Comparison of ENCODE assay signal across 17 mouse cellular contexts in genomic region chr1:176046375-176046774, GRCm38 (mm10).
DNase-seq lines count a peak whose midpoint lies in the region; ATAC-seq and TF ChIP-seq lines count a peak whose summit lies in the region.
"Had no signal": no experiment of that assay in that cellular context is flagged by ENCODE, and none has a peak within 500 bp of the region (broad histone marks: within the 10 kb centered on the region; RNA-seq: fewer than 3 reads in every experiment).

No protein-coding gene starts in this region.

- ATAC-seq in embryonic facial prominence, embryonic 14.5 days (ENCODE audit: low read depth) = 0 out of 2 replicates have a peak, but pooled peaks have one; percentile 18
- 0 out of 2 replicates have a peak, but pooled peaks have one; percentile 52 for ATAC-seq in kidney, embryonic 14.5 days (ENCODE audit: low FRiP score, low TSS enrichment)
- 0 out of 2 replicates have a peak, but pooled peaks have one; percentile 34 for ATAC-seq in midbrain, embryonic 14.5 days (ENCODE audit: low FRiP score, low TSS enrichment)
- no peak for ATAC-seq in midbrain, embryonic 16.5 days
- ATAC-seq: forebrain, embryonic 13.5 days; forebrain, postnatal 0 days had no signal

- H3K36me3 ChIP-seq in embryonic facial prominence, embryonic 14.5 days (ENCODE audit: control insufficient read depth, insufficient read depth, low read length) = no peaks in the 10 kb centered on the region
- H3K36me3 ChIP-seq in embryonic facial prominence, embryonic 10.5 days (replicated peaks) = no peaks in the 10 kb centered on the region
- no peaks in the 10 kb centered on the region for H3K36me3 ChIP-seq in kidney, embryonic 14.5 days (ENCODE audit: control insufficient read depth, insufficient read depth, low read length)
- no peaks in the 10 kb centered on the region for H3K36me3 ChIP-seq in midbrain, embryonic 14.5 days (ENCODE audit: control insufficient read depth, insufficient read depth, low read length)
- no peaks in the 10 kb centered on the region for H3K36me3 ChIP-seq in midbrain, embryonic 16.5 days (ENCODE audit: control insufficient read depth, insufficient read depth, low read length)
- no peaks in the 10 kb centered on the region for H3K36me3 ChIP-seq in ES-E14 (ENCODE audit: control insufficient read depth, insufficient read depth, low read length, poor library complexity, severe bottlenecking)
- H3K36me3 ChIP-seq: embryonic facial prominence, embryonic 13.5 days; heart, embryonic 12.5 days; hindbrain, embryonic 15.5 days had no signal

- no peak overlapping the region for H3K27ac ChIP-seq in embryonic facial prominence, embryonic 14.5 days (replicated peaks; ENCODE audit: low read depth, low read length)
- no peak overlapping the region for H3K27ac ChIP-seq in embryonic facial prominence, embryonic 10.5 days (replicated peaks)
- no peak overlapping the region for H3K27ac ChIP-seq in kidney, embryonic 14.5 days (ENCODE audit: low read depth, low read length)
- H3K27ac ChIP-seq in midbrain, embryonic 14.5 days (replicated peaks; ENCODE audit: low read depth, low read length) = no peak overlapping the region
- H3K27ac ChIP-seq in midbrain, embryonic 16.5 days (ENCODE audit: low read length) = no peak overlapping the region
- H3K27ac ChIP-seq in ES-E14 (ENCODE audit: insufficient read depth, low read depth, low read length, poor library complexity, severe bottlenecking) = no peak overlapping the region
- H3K27ac ChIP-seq: embryonic facial prominence, embryonic 13.5 days; forebrain, embryonic 13.5 days; hindbrain, embryonic 15.5 days had no signal

- no peaks in the 10 kb centered on the region for H3K27me3 ChIP-seq in embryonic facial prominence, embryonic 14.5 days (replicated peaks; ENCODE audit: control insufficient read depth, insufficient read depth, low read length)
- H3K27me3 ChIP-seq in embryonic facial prominence, embryonic 10.5 days (replicated peaks; ENCODE audit: low read depth, poor library complexity, severe bottlenecking) = no peaks in the 10 kb centered on the region
- no peaks in the 10 kb centered on the region for H3K27me3 ChIP-seq in kidney, embryonic 14.5 days (ENCODE audit: control insufficient read depth, insufficient read depth, low read length)
- no peaks in the 10 kb centered on the region for H3K27me3 ChIP-seq in midbrain, embryonic 14.5 days (ENCODE audit: control insufficient read depth, insufficient read depth, low read length)
- H3K27me3 ChIP-seq in midbrain, embryonic 16.5 days (ENCODE audit: control insufficient read depth, insufficient read depth, low read depth, low read length) = no peaks in the 10 kb centered on the region
- H3K27me3 ChIP-seq: embryonic facial prominence, embryonic 13.5 days; forebrain, embryonic 13.5 days; heart, embryonic 12.5 days; hindbrain, embryonic 15.5 days had no signal

- H3K4me2 ChIP-seq in embryonic facial prominence, embryonic 14.5 days (ENCODE audit: low read depth, low read length) = no peak overlapping the region
- no peak overlapping the region for H3K4me2 ChIP-seq in kidney, embryonic 14.5 days (replicated peaks; ENCODE audit: low read depth, low read length)
- no peak overlapping the region for H3K4me2 ChIP-seq in midbrain, embryonic 14.5 days (ENCODE audit: low read length)
- no peak overlapping the region for H3K4me2 ChIP-seq in midbrain, embryonic 16.5 days (ENCODE audit: low read length)
- H3K4me2 ChIP-seq: embryonic facial prominence, embryonic 13.5 days; forebrain, embryonic 13.5 days; heart, embryonic 12.5 days; hindbrain, embryonic 15.5 days had no signal

- in situ Hi-C loops in ES-E14 (cut with MboI; ENCODE audit: low sequenced_read_pairs in 2 of 2, unreplicated experiment in 2 of 2) = no loop called here

- no peak overlapping the region for H3K9ac ChIP-seq in embryonic facial prominence, embryonic 14.5 days (ENCODE audit: low read depth, low read length)
- no peak overlapping the region for H3K9ac ChIP-seq in kidney, embryonic 14.5 days (ENCODE audit: low read depth, low read length)
- no peak overlapping the region for H3K9ac ChIP-seq in midbrain, embryonic 14.5 days (replicated peaks; ENCODE audit: low read length)
- H3K9ac ChIP-seq in midbrain, embryonic 16.5 days (ENCODE audit: low read depth, low read length) = no peak overlapping the region
- no peak overlapping the region for H3K9ac ChIP-seq in ES-E14 (ENCODE audit: insufficient read depth, low read depth, low read length, poor library complexity, severe bottlenecking)
- H3K9ac ChIP-seq: embryonic facial prominence, embryonic 13.5 days; forebrain, embryonic 13.5 days; forebrain, postnatal 0 days; heart, embryonic 12.5 days; hindbrain, embryonic 15.5 days had no signal

- DNase-seq in embryonic facial prominence, embryonic 14.5 days (ENCODE audit: low spot score) = no peak
- no peak for DNase-seq in embryonic facial prominence, embryonic 10.5 days (ENCODE audit: low spot score)
- DNase-seq in kidney, postnatal 4 days = no peak
- DNase-seq in midbrain, embryonic 14.5 days = no peak
- peak; percentile 36 for DNase-seq in ES-E14 (ENCODE audit: low read depth, low spot score)
- DNase-seq in heart, adult 11 months = no peak
- DNase-seq: adrenal gland, adult 8-10 months; adrenal gland, postnatal 36 days; forebrain, postnatal 0 days; gastrocnemius, postnatal 14 days; heart, postnatal 36 days had no signal

- 94% methylated on average over 1 of the region's 1 CpGs for WGBS in embryonic facial prominence, embryonic 14.5 days
- WGBS in embryonic facial prominence, embryonic 10.5 days = 84% methylated on average over 1 of the region's 1 CpGs
- 95% methylated on average over 1 of the region's 1 CpGs for WGBS in kidney, embryonic 14.5 days
- WGBS in midbrain, embryonic 14.5 days = 89% methylated on average over 1 of the region's 1 CpGs
- 100% methylated on average over 1 of the region's 1 CpGs for WGBS in midbrain, embryonic 16.5 days

- no peaks in the 10 kb centered on the region for H3K9me3 ChIP-seq in embryonic facial prominence, embryonic 14.5 days (ENCODE audit: control insufficient read depth, low read length)
- no peaks in the 10 kb centered on the region for H3K9me3 ChIP-seq in embryonic facial prominence, embryonic 10.5 days
- no peaks in the 10 kb centered on the region for H3K9me3 ChIP-seq in kidney, embryonic 14.5 days (ENCODE audit: control insufficient read depth, low read length)
- no peaks in the 10 kb centered on the region for H3K9me3 ChIP-seq in midbrain, embryonic 14.5 days (ENCODE audit: control insufficient read depth, low read length)
- no peaks in the 10 kb centered on the region for H3K9me3 ChIP-seq in midbrain, embryonic 16.5 days (replicated peaks; ENCODE audit: control insufficient read depth, low read length, poor library complexity, severe bottlenecking)
- H3K9me3 ChIP-seq in ES-E14 (ENCODE audit: control insufficient read depth, insufficient read depth, low read depth, low read length) = no peaks in the 10 kb centered on the region
- H3K9me3 ChIP-seq: embryonic facial prominence, embryonic 13.5 days; forebrain, embryonic 13.5 days; heart, embryonic 12.5 days; hindbrain, embryonic 15.5 days had no signal

- H3K4me3 ChIP-seq in embryonic facial prominence, embryonic 14.5 days (ENCODE audit: low read depth, low read length) = no peak overlapping the region
- H3K4me3 ChIP-seq in embryonic facial prominence, embryonic 10.5 days = no peak overlapping the region
- H3K4me3 ChIP-seq in kidney, embryonic 14.5 days (ENCODE audit: low read length) = no peak overlapping the region
- no peak overlapping the region for H3K4me3 ChIP-seq in midbrain, embryonic 14.5 days (replicated peaks; ENCODE audit: low read depth, low read length)
- no peak overlapping the region for H3K4me3 ChIP-seq in midbrain, embryonic 16.5 days (ENCODE audit: low read depth, low read length)
- no peak overlapping the region for H3K4me3 ChIP-seq in ES-E14 (ENCODE audit: insufficient read depth in 1 of 2, low read depth in 1 of 2, low read length in 2 of 2, poor library complexity in 1 of 2, severe bottlenecking in 1 of 2)
- H3K4me3 ChIP-seq: embryonic facial prominence, embryonic 13.5 days; forebrain, embryonic 13.5 days; heart, embryonic 12.5 days; hindbrain, embryonic 15.5 days had no signal

- H3K4me1 ChIP-seq in embryonic facial prominence, embryonic 14.5 days (ENCODE audit: control insufficient read depth, insufficient read depth, low read length) = no peaks in the 10 kb centered on the region
- H3K4me1 ChIP-seq in embryonic facial prominence, embryonic 10.5 days = no peaks in the 10 kb centered on the region
- no peaks in the 10 kb centered on the region for H3K4me1 ChIP-seq in kidney, embryonic 14.5 days (ENCODE audit: control insufficient read depth, insufficient read depth, low read length)
- no peaks in the 10 kb centered on the region for H3K4me1 ChIP-seq in midbrain, embryonic 14.5 days (ENCODE audit: control insufficient read depth, insufficient read depth, low read length)
- no peaks in the 10 kb centered on the region for H3K4me1 ChIP-seq in midbrain, embryonic 16.5 days (ENCODE audit: control insufficient read depth, insufficient read depth, low read length)
- H3K4me1 ChIP-seq in ES-E14 (ENCODE audit: control insufficient read depth in 2 of 2, insufficient read depth in 2 of 2, low read length in 2 of 2, poor library complexity in 1 of 2) = no peaks in the 10 kb centered on the region
- H3K4me1 ChIP-seq: embryonic facial prominence, embryonic 13.5 days; forebrain, embryonic 13.5 days; hindbrain, embryonic 15.5 days had no signal

TF ChIP-seq in ES-E14, 5 proteins besides CTCF, POLR2A, EP300 and RAD21:
- TF ChIP-seq ZNF384 (IDR thresholded peaks at IDR 0.05; ENCODE audit: low read depth, low read length) = no peak
- TF ChIP-seq ZC3H11A (IDR thresholded peaks at IDR 0.05; ENCODE audit: borderline replicate concordance, low read depth, low read length) = no peak
- TF ChIP-seq HCFC1 (IDR thresholded peaks at IDR 0.05; ENCODE audit: borderline replicate concordance, insufficient read depth, low read length) = no peak
